Mouse (Mus musculus): ENCODE measurements around the gene Rnd2.

DNA sequence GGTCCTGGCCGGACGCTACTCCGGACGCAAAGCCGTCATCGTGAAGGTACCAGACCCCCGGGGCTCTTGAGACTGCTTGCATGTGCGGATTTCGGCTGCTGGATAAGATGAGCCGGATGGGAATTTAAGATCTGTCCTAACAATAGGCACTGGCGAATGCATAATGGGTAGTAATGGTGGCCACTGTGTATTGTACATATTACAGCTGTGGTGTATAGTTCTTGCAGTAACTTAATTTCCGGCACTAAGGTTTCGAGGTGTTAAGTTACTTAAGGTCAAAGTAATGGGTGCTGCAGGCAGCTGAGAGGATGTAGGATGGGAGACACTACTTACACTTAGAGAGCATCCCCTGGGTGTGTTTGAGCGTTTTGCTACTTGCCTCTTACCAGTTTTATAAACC is 22.0 kb upstream of the Rnd2 start:
- no peak for TF ChIP-seq CTCF (IDR thresholded peaks at IDR 0.05; ENCODE audit: control insufficient read depth, insufficient read depth, low read length)
- no peak for TF ChIP-seq POLR2A (IDR thresholded peaks at IDR 0.05; ENCODE audit: borderline replicate concordance, control insufficient read depth, low read depth, low read length)

Data from bone marrow, adult 2 months (tissue).